Mouse (Mus musculus) ES-Bruce4 (cell line): ENCODE data around the gene Oprd1. TPM values are rescaled to one million over a fixed set of nuclear protein-coding genes. Genes with fewer than 3 reads are reported as not detected.

Experiments
- H3K27ac ChIP-seq: 2 replicates; pipeline ENCODE4 v1.5.1; 2012; ENCODE audit warnings: low read length, inconsistent platforms; ENCODE audit not compliant: insufficient read depth
- H3K27me3 ChIP-seq: 2 replicates; pipeline ENCODE4 v1.6.1; 2012; ENCODE audit warnings: mild to moderate bottlenecking, low read length, inconsistent platforms; ENCODE audit not compliant: control insufficient read depth, poor library complexity, insufficient read depth, severe bottlenecking
- H3K36me3 ChIP-seq: 2 replicates; pipeline ENCODE4 v1.6.1; 2012; ENCODE audit warnings: inconsistent platforms, mild to moderate bottlenecking, low read length, moderate library complexity; ENCODE audit not compliant: control insufficient read depth, poor library complexity, insufficient read depth, severe bottlenecking
- H3K4me1 ChIP-seq: one replicate; pipeline ENCODE4 v1.8.1; 2011; ENCODE audit warnings: low read length; ENCODE audit not compliant: control insufficient read depth, insufficient read depth
- H3K4me3 ChIP-seq: 2 replicates; pipeline ENCODE4 v1.5.1; 2011; ENCODE audit warnings: low read depth, mild to moderate bottlenecking, low read length
- H3K9ac ChIP-seq: 2 replicates; pipeline ENCODE4 v1.6.1; 2012; ENCODE audit warnings: low read depth, mild to moderate bottlenecking, inconsistent platforms; ENCODE audit not compliant: poor library complexity, severe bottlenecking
- H3K9me3 ChIP-seq: replicated peaks from 2 replicates; pipeline ENCODE4 v1.6.1; 2012; ENCODE audit warnings: mild to moderate bottlenecking, low read length, inconsistent platforms; ENCODE audit not compliant: control insufficient read depth, poor library complexity, insufficient read depth, severe bottlenecking
- CTCF ChIP-seq: IDR thresholded peaks from one replicate; pipeline ENCODE4 v1.8.1; 2011; ENCODE audit warnings: low read depth, low read length
- EP300 ChIP-seq: IDR thresholded peaks from 2 replicates; pipeline ENCODE4 v1.6.1; 2011; ENCODE audit warnings: low read depth, low read length; ENCODE audit not compliant: insufficient read depth
- POLR2A ChIP-seq: IDR thresholded peaks from one replicate; pipeline ENCODE4 v1.8.1; 2011; ENCODE audit warnings: low read length; ENCODE audit not compliant: insufficient read depth
- polyA plus RNA-seq: library from polyadenylated mRNA; stranded (reverse); fragments of >200 nt; gene quantifications from 2 replicates; pipeline ENCODE4 v1.2.4, GENCODE M21; 2011; ENCODE audit warnings: low read depth; ENCODE audit not compliant: missing spikeins, insufficient read depth, insufficient read length

Oprd1 gene
- polyA plus RNA-seq, 1 experiment = 0.54 TPM

- H3K27me3 ChIP-seq = no peaks in the 10 kb centered on the region
- no peak overlapping the region for H3K4me3 ChIP-seq
- H3K9me3 ChIP-seq = no peaks in the 10 kb centered on the region
- TF ChIP-seq POLR2A (no peak), CTCF (peak; percentile 20), EP300 (no peak)
- no peak overlapping the region for H3K9ac ChIP-seq
- H3K4me1 ChIP-seq = no peaks in the 10 kb centered on the region
- H3K27ac ChIP-seq = no peak overlapping the region
- 0 out of 2 replicates have a peak, but pooled peaks cover 2% of the 10 kb centered on the region for H3K36me3 ChIP-seq
Observed at GRCm38 (mm10) chr4:132178630-132179059, 34.4 kb upstream of the Oprd1 start.

DNA sequence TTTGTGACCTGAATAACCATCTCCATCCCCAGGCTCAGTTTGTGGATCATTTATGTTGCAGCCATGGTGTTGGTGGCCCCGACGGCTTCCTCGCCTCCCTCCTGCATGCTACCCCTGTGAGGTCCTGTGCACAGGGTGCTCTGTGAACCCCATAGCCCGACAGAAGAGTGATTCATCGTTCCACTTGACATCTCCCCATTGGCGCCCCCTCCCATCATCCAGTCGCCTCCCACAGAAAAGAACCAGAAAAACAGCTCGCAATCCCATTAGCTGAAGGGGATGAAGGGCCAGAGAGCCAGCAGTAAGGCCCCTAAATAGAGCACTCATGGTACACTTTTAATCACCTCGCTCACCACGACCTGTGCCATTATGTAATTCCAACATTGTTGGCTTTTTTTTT, 32.2 kb upstream of the Oprd1 start:
- H3K36me3 ChIP-seq = no peaks in the 10 kb centered on the region
- H3K9ac ChIP-seq = no peak overlapping the region
- no peak overlapping the region for H3K27ac ChIP-seq
- no peaks in the 10 kb centered on the region for H3K27me3 ChIP-seq
- TF ChIP-seq POLR2A (no peak), CTCF (no peak)
- no peaks in the 10 kb centered on the region for H3K4me1 ChIP-seq
- H3K9me3 ChIP-seq = no peaks in the 10 kb centered on the region
- no peak overlapping the region for H3K4me3 ChIP-seq

DNA sequence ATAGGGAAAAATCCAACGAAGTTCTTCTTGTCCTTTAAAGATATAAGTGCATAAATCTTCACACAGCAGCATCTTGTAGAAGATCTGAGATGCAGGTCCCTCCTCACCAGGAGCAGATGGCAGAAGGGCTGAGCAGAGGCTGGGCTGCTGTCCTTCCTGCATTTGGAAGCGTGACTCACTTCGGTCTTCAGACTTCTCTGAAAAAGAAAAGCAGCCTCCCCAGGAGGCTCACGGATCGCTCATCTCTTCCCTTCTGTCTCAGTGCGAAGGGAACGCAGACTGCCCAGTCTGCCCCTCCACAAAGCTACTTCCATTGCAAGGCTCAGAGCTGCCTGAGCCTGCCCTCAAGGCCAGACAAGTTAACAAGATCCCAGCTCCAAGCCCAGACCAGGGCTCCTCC, 26.6 kb upstream of the Oprd1 start:
- Histone ChIP-seq H3K27me3 (no peaks in the 10 kb centered on the region), H3K9me3 (no peaks in the 10 kb centered on the region), H3K9ac (no peak overlapping the region), H3K27ac (no peak overlapping the region), H3K36me3 (no peaks in the 10 kb centered on the region), H3K4me1 (peaks cover 2% of the 10 kb centered on the region), H3K4me3 (no peak overlapping the region)
- no peak for TF ChIP-seq CTCF
- TF ChIP-seq EP300 = no peak
- TF ChIP-seq POLR2A = no peak

DNA sequence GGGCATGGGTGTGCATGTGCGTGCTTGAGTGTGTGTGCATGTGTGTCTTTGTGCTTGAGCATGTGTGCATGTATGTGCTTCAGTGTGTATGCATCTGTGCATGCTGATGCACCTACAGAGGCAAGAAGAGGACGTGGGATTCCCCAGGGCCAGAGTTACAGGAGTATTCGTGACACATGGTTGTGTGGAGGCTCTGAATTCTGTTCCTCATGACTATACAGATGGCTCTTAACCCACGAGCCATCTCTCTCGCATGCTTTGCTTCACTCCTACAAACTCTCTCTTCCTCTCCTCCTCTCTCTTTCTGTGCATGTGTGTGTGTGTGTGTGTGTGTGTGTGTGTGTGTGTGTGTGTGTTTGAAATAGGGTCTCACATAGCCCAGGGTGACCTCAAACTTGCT, 25.5 kb upstream of the Oprd1 start:
- Histone ChIP-seq H3K9ac (no peak overlapping the region), H3K9me3 (no peaks in the 10 kb centered on the region), H3K27ac (no peak overlapping the region), H3K27me3 (no peaks in the 10 kb centered on the region), H3K4me1 (peaks cover 2% of the 10 kb centered on the region), H3K4me3 (no peak overlapping the region), H3K36me3 (no peaks in the 10 kb centered on the region)
- TF ChIP-seq CTCF = no peak
- no peak for TF ChIP-seq EP300
- TF ChIP-seq POLR2A = no peak

DNA sequence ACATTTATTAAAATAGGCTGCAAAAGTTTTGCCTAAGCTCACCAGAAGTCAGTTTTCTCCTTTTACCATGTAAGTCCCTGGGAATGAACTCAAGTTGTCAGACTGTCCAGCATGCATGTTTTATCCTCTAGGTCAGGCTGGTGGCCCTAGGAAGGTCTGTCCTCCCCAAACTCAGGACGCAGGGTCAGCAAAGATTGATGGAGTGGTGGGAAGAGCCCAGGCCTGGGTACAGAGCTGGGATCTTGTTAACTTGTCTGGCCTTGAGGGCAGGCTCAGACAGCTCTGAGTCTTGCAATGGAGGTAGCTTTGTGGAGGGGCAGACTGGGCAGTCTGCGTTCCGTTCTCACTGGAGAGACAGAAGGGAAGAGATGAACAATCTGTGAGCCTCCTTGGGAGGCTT, 25.0 kb upstream of the Oprd1 start:
- H3K9me3 ChIP-seq = no peaks in the 10 kb centered on the region
- no peak overlapping the region for H3K27ac ChIP-seq
- H3K9ac ChIP-seq = no peak overlapping the region
- H3K36me3 ChIP-seq = no peaks in the 10 kb centered on the region
- no peak for TF ChIP-seq EP300
- TF ChIP-seq POLR2A = no peak
- no peak for TF ChIP-seq CTCF
- no peak overlapping the region for H3K4me3 ChIP-seq
- no peaks in the 10 kb centered on the region for H3K27me3 ChIP-seq
- peaks cover 2% of the 10 kb centered on the region for H3K4me1 ChIP-seq

DNA sequence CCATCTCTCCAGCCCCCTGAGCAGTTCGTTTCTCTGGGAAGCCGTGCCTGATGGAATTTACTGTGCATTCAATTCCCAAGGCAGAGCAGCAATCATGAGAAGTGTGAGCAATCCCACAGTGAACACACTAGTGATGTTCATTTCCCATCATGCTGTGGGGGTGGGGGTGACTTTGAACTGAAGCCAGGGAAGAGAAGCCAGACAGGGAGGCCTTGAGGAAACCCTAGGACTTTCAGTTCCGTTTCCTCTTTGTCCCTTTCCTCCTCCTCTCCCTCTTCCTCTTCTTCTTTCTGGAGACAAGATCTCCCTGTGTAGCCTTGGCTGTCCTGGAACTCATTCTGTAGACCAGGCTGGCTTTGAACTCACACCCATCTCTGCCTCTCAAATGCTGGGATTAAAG, 23.1 kb upstream of the Oprd1 start:
- Histone ChIP-seq H3K4me3 (no peak overlapping the region), H3K27ac (no peak overlapping the region), H3K27me3 (no peaks in the 10 kb centered on the region), H3K4me1 (peaks cover 2% of the 10 kb centered on the region), H3K9me3 (no peaks in the 10 kb centered on the region), H3K9ac (no peak overlapping the region), H3K36me3 (no peaks in the 10 kb centered on the region)
- no peak for TF ChIP-seq CTCF
- no peak for TF ChIP-seq EP300
- no peak for TF ChIP-seq POLR2A
